Mouse (Mus musculus) brown adipose tissue, adult 24 weeks (tissue): ENCODE data around the gene Poln. TPM values are rescaled to one million over a fixed set of nuclear protein-coding genes. Genes with fewer than 3 reads are reported as not detected.
A peak's percentile ranks its signal among the peaks of the same experiment; 100 is the strongest.

Experiments used
- H3K27ac ChIP-seq: fragments of 200-500 bp; replicated peaks from 2 replicates; pipeline ENCODE4 v1.5.1; 2012; ENCODE audit warnings: low read depth, mild to moderate bottlenecking, low read length
- H3K4me1 ChIP-seq: fragments of 200-500 bp; 2 replicates; pipeline ENCODE4 v1.6.1; 2012; ENCODE audit warnings: low read length, mixed read lengths; ENCODE audit not compliant: control insufficient read depth, insufficient read depth, insufficient read length
- H3K4me3 ChIP-seq: fragments of 200-500 bp; 2 replicates; pipeline ENCODE4 v1.5.1; 2012; ENCODE audit warnings: low read depth, mild to moderate bottlenecking, low read length, moderate library complexity; ENCODE audit not compliant: insufficient read depth
- polyA plus RNA-seq: library from polyadenylated mRNA; stranded (reverse); fragments of >200 nt; gene quantifications from 2 replicates; pipeline ENCODE4 v1.2.4, GENCODE M21; 2012; ENCODE audit not compliant: missing spikeins, insufficient read depth, insufficient read length

Poln gene
- polyA plus RNA-seq, 1 experiment, result 137 TPM

DNA sequence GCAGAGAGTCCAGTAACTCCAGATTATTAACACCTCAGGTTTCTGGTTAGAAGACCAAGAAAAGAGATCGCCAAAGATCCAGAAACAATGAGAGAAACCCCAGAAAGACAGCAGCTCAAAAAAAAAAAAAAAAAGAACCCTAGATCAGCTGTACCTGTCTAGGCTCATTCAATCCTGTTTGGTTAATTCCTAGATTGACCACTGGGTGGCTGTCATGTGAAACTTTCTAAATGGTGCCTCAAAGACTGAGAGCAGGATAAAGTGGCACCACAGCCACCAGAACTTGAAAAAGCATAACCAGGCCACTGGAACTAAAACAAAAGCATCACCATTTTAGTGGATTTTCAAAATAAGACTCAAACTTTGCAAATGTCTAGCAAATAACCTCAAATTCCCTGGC, 71.9 kb downstream of the Poln start:
- no peak overlapping the region for H3K4me3 ChIP-seq
- no peaks in the 10 kb centered on the region for H3K4me1 ChIP-seq
- no peak overlapping the region for H3K27ac ChIP-seq

DNA sequence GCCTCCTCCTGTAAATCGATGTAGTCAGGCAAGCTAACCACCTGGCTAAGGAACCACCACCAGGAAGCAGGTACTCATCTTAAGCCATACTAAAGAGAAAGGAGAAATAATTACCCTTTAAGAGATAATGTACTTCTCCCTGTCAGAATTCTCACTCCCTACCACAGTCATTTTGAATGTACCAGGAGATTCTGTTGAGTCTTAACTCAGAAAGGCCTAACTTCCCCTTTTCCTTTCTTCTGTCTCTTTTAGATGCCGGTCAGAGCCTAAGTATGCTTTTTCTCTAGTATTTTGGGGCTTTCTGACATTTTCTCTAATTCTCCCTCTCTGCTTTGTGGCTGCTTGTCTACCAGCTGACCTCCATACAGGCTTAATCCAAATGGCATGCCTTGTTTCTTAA, 76.2 kb downstream of the Poln start:
- Histone ChIP-seq H3K27ac (no peak overlapping the region), H3K4me1 (no peaks in the 10 kb centered on the region), H3K4me3 (no peak overlapping the region)

DNA sequence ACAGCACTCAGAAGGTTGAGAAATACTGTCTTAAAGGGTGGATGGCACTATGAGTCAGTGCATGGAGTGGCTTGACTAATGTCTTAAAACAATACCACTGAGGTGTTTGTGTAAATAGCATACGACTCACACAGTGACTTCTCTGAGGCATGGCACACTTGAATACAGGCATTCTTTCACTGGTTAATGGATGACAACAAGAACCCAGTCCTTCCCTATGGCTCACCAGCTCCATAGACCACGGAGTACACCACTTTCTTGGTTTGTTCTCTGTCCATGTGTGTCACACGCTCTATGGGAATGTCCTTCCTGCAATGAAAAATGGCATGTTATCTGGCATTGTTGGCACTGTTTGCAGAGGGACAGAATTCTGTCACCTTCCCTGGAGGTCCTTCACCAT, 136.7 kb downstream of the Poln start:
- no peak overlapping the region for H3K4me3 ChIP-seq
- H3K27ac ChIP-seq, result no peak overlapping the region
- H3K4me1 ChIP-seq, result no peaks in the 10 kb centered on the region

DNA sequence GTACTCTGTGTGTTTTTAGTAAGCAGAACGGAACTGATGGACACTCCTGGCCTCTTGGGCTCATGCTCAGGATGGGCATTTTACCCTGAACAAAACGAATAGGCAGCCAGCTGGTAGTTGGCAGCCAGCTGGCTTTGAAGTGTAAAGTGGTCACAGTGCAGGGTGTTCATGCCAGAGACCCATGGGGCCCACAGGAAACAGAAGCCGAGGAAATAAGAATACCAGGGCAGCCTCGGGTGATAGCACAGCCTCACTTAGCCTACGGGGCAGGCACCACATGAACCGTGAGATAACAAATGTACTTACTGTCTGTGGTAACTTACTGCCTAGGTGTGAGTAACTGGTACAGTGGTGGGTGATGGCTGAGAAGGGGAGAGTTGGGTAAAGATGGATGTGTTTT, 138.2 kb downstream of the Poln start:
- no peak overlapping the region for H3K27ac ChIP-seq
- H3K4me1 ChIP-seq, result no peaks in the 10 kb centered on the region
- no peak overlapping the region for H3K4me3 ChIP-seq

DNA sequence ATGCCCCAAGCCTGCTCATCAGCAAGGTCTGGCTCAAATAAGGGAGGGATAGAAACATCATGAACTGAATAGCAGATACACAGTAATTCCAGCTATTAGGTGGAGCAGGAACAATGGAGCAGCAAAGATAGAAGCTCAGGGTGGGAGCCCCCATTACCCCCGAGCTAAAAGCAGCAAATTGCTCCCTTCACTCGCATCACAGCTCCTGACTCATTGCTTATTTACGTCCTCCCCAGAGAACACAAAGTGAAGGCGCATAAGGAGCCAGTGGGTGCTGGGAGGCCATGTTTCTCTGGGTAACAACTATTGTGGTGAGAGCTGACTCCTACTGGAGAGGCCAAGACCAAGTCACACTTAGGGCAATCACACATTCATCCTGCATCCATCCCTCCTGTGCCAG, 139.1 kb downstream of the Poln start:
- H3K4me3 ChIP-seq, result no peak overlapping the region
- no peak overlapping the region for H3K27ac ChIP-seq
- H3K4me1 ChIP-seq, result no peaks in the 10 kb centered on the region

DNA sequence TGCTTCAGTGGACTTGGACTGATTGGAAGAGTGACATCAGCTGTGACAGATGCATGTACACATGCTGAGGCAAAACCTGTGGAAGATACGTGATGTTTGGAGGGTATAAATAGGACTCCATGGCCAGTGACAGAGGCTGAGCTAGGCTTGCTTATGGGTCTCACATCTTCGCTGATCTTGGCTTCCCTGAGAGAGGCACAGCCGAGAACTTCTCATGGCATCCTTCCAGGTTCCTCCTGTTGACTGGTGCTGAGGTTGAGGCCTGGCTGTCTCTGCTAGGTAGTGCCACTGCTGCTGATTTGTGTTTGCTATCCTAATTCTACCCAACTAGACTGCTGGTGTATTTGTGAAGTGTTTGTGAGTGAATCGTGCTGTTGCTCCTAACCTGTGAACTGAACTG, 150.3 kb downstream of the Poln start:
- no peaks in the 10 kb centered on the region for H3K4me1 ChIP-seq
- no peak overlapping the region for H3K4me3 ChIP-seq
- H3K27ac ChIP-seq, result no peak overlapping the region

DNA sequence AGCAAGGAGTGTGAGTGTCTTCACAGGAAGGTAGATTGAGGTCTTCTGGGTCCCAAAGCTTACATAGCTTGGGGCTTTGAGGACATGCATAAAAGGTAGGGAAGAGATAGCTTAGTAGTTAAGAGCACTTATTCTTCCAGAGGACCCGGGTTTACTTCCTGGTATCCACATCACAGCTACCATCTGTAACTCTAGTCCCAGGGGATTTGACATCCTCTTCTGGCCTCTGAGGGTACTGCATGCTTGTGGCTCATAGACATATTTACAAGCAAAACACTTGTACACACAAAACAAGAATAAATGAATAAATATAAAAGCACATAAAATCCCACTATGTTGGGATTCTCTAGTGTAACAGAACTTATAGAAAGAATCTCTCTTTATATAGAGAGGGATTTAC, 154.6 kb downstream of the Poln start:
- Histone ChIP-seq H3K4me3 (no peak overlapping the region), H3K27ac (no peak overlapping the region), H3K4me1 (no peaks in the 10 kb centered on the region)

DNA sequence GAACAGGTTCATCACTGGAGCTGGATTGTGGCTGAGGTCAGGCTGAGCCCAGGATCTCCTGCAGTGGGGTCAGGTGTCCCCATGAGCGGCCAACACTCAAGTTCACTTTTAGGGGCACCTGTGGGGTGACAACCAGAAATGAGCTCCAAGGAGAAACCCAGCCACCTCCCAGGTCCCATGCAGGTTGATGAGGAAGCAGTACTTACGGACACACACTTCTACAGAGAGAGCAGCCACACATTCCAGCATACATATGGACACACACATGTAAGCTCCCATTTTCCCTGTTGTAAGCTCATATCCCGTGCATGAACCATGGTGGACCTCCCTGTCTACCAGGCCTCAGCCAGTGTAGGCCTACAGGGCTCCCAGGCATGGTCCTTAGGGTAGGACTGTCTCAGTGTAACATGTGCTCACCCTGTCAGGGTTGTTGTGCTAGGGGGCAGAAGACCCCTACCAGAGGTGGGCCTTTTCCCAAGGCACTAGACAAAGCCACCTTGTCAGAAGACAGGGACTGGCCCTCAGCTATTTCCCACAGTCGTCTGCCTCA, 161.8 kb downstream of the Poln start:
- no peak overlapping the region for H3K27ac ChIP-seq
- H3K4me1 ChIP-seq, result peaks cover 15% of the 10 kb centered on the region; the same call in 1 of the 2 replicates
- no peak overlapping the region for H3K4me3 ChIP-seq

DNA sequence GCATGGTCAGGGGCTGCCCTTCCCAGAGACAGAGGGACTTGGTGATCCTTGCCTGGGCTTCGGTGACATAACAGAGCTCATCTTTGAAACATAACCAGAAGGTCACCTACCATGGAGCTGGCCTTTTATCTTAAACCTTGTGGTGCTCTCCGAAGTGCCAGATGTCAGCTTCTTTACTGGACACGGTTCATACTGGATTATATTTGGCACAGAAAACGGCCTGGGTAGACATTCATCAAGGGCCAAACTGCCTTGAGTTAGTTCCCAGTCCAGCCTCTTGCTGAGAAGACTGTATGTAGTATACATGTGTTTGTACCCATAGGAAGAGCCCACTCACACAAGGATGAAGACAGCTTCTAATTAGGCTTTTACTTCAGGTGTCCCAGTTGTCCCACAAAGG, 162.4 kb downstream of the Poln start:
- Histone ChIP-seq H3K4me1 (peaks cover 16% of the 10 kb centered on the region; the same call in 1 of the 2 replicates), H3K4me3 (no peak overlapping the region), H3K27ac (no peak overlapping the region)

DNA sequence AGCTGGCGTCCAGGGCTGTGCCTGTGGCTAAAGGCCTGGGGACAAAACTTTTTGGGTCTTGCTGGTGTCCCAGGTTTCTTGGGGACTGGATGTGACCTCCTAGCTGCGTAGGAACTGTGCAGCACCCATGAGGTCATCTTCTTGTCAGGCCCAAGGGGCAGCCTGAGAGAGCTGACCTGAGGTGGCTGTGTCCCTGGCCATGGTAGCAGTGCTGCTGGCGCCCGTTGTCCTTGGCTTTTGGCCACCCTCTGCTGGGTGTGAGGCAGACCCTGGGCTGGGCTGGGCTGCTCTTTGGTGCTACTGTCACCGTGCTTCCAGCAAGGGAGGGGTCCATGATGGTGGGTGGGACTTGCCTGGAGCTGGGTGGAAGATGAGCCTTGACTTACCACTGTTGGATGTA, 164.6 kb downstream of the Poln start:
- peaks cover 24% of the 10 kb centered on the region; the same call in 1 of the 2 replicates for H3K4me1 ChIP-seq
- H3K27ac ChIP-seq, result no peak overlapping the region; the same call in 1 of the 2 replicates
- no peak overlapping the region for H3K4me3 ChIP-seq

DNA sequence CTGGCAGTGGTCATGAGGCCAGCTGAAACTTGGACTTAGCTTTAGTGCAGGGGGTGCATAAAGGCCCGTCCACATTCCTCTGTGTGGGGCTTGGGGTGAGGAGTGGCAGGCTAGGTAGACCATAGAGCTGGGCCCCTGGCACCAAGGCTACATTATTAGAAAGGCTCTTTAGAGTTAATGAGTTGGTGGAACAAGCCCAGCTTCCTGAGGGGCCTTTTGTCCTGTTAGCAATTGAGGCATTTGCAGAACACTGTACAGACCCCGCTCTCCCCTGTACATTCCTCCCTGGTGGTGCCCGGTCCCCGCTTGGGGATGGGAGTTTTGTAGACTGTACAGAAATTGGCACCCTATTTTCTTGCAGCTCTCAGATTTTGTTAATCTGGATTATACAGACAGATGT, 166.6 kb downstream of the Poln start:
- Histone ChIP-seq H3K4me3 (no peak overlapping the region), H3K27ac (0 out of 2 replicates have a peak overlapping the region, but pooled peaks have one; percentile 0), H3K4me1 (peaks cover 25% of the 10 kb centered on the region; the same call in 1 of the 2 replicates)

DNA sequence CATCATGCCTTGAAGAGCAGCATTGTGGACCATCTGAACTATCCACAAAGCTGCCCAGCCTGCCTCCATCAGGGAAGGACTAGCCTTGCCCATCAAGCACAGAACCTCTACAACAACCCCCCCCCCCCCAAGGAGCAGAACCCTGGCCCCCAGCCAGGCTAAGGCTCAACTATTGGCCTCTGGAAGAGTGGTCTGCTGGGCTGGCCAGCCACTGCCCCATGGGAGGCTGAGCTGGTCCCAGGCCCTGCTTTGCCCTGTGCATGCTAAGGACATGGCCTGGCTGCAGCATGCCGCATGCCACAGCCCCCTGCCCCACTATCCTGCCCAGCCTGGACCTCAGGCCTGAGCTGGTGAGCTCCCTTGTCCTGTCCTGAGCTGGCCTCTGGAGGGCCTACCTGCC, 167.8 kb downstream of the Poln start:
- Histone ChIP-seq H3K4me3 (no peak overlapping the region), H3K4me1 (peaks cover 25% of the 10 kb centered on the region; the same call in 1 of the 2 replicates), H3K27ac (no peak overlapping the region)

DNA sequence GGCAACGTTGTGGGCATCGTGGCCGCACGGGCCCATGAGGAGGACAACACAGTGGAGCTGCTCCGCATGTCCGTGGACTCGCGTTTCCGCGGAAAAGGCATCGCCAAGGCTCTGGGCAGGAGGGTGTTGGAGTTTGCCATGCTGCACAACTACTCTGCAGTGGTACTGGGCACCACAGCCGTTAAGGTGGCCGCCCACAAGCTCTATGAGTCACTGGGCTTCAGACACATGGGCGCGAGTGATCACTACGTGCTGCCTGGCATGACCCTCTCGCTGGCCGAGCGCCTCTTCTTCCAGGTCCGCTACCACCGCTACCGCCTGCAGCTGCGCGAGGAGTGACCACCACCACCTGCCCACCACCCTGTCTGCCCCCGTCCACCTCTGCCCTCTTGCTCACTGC, 168.4 kb downstream of the Poln start:
- H3K27ac ChIP-seq, result no peak overlapping the region
- peaks cover 25% of the 10 kb centered on the region; the same call in 1 of the 2 replicates for H3K4me1 ChIP-seq
- no peak overlapping the region for H3K4me3 ChIP-seq

DNA sequence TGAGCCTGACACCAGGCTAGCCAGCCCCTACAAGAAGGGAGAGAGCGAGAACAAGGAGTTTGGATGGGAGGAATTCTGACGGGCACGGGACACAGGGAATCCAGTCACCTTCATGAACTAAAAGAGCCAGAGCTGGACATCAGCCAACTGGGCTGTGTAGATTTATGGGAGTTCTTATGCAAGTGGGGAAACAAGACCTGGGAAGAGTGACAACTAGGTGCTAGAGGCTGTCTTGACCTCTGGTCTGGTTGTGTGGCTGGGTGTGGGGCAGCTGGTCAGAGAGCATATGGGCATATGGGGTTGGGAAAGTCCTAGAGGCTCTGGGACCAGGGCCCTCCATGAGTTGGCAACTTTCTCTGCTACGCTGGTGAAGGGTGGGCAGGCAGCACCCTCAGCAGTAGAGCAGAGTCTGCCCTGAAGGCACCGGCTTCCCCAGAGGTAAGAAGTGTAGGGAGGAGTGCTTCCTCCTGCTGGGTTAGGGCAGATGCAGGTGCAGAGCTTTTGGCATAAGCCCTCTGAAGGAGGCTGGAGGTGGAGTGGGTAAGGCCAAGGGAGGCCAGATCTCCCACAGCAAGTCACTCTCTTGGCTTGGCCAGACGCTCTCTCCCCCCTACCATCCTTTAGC, 169.7 kb downstream of the Poln start:
- Histone ChIP-seq H3K4me3 (peak overlapping the region; percentile 88), H3K4me1 (peaks cover 25% of the 10 kb centered on the region; the same call in 1 of the 2 replicates), H3K27ac (peak overlapping the region; percentile 95)

DNA sequence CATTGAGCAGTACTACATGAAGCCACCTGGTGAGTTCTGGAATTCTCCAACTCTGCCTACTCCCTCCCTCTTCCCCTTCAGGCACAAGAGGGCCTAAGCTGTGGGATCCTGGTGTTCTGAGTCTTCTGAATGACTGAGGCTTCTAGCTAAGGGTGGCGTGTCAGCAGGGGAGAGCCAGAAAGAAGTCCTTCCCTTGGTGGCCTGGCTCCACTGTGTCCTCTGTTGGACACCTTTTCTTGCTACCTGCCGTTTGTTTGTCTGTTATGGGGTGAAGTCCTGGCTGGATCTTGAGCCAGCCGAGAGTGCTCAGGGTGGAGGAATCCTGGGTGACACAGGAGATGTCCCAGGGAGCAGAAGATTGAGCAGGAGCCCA, 170.8 kb downstream of the Poln start:
- H3K27ac ChIP-seq, result peak overlapping the region; percentile 95
- H3K4me1 ChIP-seq, result peaks cover 15% of the 10 kb centered on the region; the same call in 1 of the 2 replicates
- H3K4me3 ChIP-seq, result peak overlapping the region; percentile 88

DNA sequence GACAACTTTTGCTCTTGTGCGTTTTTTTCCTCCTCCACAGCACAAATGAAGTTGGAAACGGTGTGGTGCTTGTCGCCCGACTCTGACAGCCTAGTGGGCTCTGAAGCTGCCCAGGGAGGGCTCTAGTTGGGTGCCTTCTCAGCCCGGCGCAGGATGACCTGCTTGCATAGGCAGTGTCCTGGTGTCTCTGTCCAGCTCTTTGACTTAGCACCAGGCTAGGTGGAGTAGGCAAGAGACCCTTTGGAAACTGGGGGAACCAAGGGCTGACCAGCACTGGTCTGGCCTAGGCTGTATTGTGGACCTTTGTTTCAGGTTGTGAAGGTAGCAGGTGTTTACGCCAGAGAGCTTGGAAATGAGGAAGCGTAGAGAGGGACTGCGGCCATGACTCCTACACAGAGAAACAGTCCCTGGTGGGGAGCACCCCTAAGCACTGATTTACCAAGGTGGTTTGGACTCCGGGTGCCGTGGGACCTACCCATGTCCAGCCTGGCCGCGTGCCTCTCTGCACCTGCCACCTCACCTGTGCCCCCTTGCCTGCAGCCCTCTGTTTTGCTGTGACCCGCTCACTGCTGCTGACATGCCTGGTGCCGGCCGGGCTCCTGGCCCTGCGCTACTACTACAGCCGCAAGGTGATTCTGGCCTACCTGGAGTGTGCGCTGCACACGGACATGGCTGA, 171.3 kb downstream of the Poln start:
- Histone ChIP-seq H3K4me1 (peaks cover 11% of the 10 kb centered on the region; the same call in 1 of the 2 replicates), H3K27ac (peak overlapping the region; percentile 95), H3K4me3 (peak overlapping the region; percentile 88)
